Mouse (Mus musculus) brain, embryonic 14.5 days (tissue): ENCODE data around the gene Rxfp2.

ENCODE experiments used
- CTCF ChIP-seq: fragments of 200-500 bp; IDR thresholded peaks from 2 replicates; pipeline ENCODE4 v1.5.1; 2012; ENCODE audit warnings: inconsistent platforms, mild to moderate bottlenecking, moderate library complexity, borderline replicate concordance; ENCODE audit not compliant: insufficient read depth, insufficient read length; ENCODE audit errors: extremely low read depth
- POLR2A ChIP-seq: fragments of 200-500 bp; IDR thresholded peaks from 2 replicates; pipeline ENCODE4 v1.6.1; 2012; ENCODE audit warnings: mild to moderate bottlenecking, inconsistent platforms, borderline replicate concordance; ENCODE audit not compliant: poor library complexity, insufficient read depth, insufficient read length, severe bottlenecking; ENCODE audit errors: extremely low read depth

GRCm38 (mm10) chr5:150118124-150118454 is 99.6 kb downstream of the Rxfp2 start:
- TF ChIP-seq CTCF (no peak), POLR2A (no peak)
